Mouse (Mus musculus) thymus, postnatal 0 days (tissue): ENCODE measurements around the gene Wdr26. TPM values are rescaled to one million over a fixed set of nuclear protein-coding genes. Genes with fewer than 3 reads are reported as not detected.
A peak's percentile ranks its signal among the peaks of the same experiment; 100 is the strongest.

Source experiments
- DNase-seq: peaks from one replicate; pipeline ENCODE4 v3.0.0-alpha.2; 2015; ENCODE audit warnings: low spot score
- polyA plus RNA-seq: library from polyadenylated mRNA; unstranded; fragments of >200 nt; fragmentation: Nextera tagmentation; extraction: Ambion mirVana; gene quantifications from 2 replicates; pipeline ENCODE4 v1.2.1, GENCODE M21; 2015

Gene Wdr26
- polyA plus RNA-seq, 1 experiment from 2014 or later, result 56.5 TPM

GRCm38 (mm10) chr1:181170210-181170609 lies 41.6 kb downstream of the Wdr26 start:
- no peak for DNase-seq

DNA sequence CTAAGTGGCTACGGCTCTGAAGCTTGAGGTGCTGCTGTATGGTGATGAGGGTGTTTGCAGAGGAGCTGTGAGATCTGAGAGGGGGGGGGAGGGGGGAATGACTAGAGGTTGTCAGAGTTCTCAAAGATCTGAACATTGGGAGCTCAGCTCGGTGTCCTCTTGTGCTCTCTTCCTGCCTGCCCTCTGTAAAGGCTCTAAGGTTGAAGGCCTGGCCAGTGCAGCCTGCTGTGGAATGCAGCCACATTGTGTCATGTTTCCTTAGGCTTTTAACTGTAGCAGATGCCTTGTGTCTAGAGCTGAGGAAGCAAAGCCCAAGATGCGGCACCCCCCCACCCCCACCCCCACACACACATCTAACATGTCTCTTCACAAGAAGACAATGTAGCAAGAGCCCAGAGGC lies 43.4 kb downstream of the Wdr26 start:
- DNase-seq, result no peak

DNA sequence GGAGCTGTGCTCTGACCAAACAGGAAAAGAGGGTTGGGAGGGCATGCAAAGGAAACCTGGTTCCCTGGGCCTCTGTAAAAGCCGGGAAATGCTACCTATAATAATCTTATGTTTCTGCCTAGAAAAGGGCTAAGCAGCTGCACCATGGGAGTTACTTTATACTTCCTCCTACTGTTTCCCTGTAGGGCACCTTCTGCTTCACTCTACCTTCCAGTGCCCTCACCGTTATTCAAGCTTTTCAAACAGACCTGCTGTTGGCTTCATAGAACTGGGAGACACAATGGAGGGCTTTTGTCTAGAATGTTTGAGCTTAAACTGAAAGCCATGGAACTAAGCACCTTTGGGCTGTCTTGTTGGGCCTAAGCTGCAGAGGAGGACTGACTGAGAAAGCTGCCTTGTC lies 44.0 kb downstream of the Wdr26 start:
- no peak for DNase-seq

DNA sequence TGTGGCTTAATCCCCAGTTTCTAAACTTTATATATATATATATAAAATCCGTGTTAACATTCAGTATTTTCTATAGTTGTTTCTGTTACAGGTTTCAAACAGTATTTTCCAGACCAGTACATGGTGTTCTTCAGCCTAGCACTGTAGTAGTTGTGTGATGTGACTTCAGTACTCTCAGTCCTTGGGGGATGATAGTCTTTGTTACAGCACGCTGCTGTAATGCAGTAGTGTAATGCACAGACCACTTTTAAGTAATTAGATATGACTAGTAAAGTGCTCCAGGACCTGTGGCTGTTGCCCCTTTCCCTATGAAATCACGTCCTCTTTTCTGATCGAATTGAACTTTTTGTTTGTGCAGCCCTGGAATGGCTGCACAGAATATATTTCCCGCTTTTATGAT lies 60.3 kb downstream of the Wdr26 start:
- DNase-seq, result no peak

DNA sequence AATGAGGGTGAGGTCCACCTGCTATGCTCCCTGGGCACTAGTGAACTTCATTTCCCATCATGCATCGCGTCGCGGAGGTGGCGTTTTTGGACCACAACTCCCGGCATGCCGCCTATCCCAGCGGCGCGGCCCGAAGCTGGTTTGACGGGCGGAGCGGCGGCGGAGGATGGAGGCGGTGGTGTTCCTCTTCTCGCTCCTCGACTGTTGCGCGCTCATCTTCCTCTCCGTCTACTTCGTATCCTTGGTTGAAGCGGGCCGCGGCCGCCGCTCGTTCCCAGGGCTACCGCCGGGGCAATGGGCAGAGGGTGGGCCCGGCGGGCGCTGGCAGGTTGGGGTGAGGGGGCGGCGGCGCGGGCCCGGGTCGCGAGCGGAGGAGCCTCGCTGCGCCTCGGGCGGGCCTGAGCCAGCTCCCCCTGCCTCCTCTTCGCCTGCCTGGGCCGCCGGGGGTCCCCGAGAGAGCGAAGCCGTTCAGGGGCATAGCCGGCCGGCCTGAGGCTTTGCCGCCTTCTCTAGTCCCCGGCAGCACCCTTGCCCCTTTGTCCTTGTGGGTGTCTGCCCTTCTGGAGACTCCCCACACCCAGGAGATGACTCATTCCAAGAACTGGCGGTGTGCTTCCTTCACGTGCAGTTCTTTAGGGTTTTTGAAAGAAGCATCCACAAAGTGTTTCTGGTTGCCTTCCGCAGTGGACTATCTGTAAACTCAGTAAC lies 60.8 kb downstream of the Wdr26 start:
- DNase-seq, result peak; percentile 92

GRCm38 (mm10) chr1:181150431-181150826 lies 61.4 kb downstream of the Wdr26 start:
- no peak for DNase-seq

DNA sequence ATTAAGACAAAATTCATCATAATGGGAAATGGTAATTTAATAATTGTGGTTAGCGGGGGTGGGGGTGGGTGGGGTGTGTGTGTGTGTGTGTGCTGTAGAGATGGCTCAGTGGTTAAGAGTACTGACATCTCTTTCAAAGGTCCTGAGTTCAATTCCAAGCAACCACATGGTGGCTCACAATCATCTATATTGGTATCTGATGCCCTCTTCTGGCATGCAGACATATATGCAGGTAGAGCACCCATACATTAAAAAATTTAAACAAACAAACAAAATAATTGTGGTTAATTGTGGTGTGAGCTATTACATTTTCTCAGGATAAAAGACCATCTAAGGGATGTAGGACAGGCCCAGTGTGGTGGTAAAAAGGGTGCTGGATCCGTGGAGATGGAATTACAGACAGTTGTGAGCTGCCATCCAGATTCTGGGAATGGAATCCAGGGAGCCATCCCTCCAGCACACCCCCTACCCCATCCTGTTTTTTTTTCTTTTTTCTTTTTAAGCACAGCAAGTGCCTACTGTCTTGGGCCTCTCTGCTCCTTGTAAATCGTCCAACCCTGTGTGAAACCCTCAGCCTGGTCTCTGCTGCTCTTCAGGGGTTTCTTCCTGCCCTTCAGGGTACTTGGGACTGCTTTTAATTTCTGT lies 62.3 kb downstream of the Wdr26 start:
- DNase-seq, result peak; percentile 12

DNA sequence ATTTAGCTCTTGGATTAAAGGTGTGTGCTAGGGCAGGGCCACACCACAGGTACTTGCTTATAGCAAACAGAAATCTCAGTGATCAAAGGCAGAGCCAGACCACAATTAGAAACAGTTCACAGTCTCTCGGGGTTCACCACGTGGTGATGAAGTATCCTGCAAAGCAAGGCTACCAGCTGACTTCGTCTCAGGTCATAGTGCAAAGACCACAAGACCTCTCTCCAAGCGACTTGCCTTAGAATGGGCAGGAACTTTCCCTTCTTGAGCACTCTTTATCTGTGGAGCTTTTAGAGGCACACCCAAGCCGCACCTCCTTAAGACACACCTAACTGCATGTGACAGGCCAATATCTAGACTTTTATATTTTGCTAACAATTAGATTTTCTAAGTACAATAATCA lies 63.3 kb downstream of the Wdr26 start:
- DNase-seq, result no peak

GRCm38 (mm10) chr1:181146187-181146586 lies 65.6 kb downstream of the Wdr26 start:
- no peak for DNase-seq

DNA sequence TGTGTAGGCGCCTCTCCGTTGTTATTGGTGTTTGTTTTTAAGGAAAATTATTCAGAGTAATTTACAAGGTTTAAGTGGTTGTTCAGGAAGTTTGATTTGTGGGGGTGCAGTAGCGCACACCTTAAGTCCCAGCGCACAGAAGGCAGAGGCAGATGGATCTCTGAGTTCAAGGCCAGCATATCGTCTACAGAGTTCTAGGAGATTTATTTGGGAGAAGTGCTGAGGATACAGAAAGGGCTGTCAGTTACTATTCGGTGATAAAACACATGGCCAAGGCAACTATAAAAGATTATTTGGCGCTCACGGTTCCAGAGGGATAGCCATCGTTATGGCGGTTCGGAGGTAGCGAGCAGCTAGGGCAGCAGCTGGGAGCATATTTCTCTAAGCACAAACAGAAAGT lies 66.8 kb downstream of the Wdr26 start:
- DNase-seq, result peak; percentile 12

DNA sequence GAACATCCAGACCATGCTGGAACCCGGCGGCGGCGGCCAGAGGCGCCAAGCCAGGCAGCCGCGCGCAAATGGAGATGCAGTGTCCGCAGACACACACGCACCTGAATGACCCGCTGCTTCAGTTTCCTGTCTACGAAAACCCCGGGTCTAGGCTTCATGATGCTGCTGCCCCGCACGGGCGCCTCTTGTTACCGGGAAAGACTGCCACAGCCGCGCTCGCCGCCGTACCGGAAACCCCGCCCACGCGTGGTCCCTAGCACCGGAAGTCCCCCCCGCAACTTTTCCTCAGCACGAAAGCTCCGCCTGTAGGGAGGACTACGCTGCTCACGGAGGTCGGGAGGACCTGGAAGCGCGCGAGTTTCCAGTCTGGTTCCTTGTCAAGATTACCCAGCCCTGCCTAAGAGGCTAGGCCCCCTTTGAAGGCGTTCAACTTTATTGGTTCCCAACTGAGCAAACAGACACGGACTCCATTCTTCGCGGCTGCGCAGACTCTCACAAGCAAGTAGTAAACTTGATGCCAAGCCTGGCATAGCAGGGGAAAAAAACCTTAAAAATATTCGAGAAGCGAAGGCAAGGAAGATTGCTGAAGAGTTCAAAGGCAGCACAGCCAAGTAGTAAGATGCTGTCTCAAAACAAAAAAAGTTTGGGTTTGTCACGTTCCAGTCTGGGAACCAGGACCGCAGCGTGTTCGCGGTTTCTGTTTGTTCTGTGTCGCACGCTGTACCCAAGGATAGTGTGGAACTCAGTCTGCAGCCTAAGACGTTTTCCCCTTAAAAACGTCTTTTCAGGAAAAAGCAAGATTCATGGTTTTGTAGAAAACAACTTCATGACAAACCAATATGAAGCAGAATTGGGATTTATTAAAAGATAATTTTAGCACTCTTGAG lies 67.6 kb downstream of the Wdr26 start, which contains the start of the genes Nvl and Cnih4:
Nvl (minus strand) TSS at position 255 of the 887 bp plus-strand sequence.
Cnih4 (plus strand) TSS at position 744 of the 887 bp plus-strand sequence.
- DNase-seq, result peak; percentile 91

GRCm38 (mm10) chr1:181143609-181143949 lies 68.2 kb downstream of the Wdr26 start:
- DNase-seq, result no peak

- DNase-seq, result no peak
Measured at GRCm38 (mm10) chr1:181138730-181139129, 73.1 kb downstream of the Wdr26 start.

DNA sequence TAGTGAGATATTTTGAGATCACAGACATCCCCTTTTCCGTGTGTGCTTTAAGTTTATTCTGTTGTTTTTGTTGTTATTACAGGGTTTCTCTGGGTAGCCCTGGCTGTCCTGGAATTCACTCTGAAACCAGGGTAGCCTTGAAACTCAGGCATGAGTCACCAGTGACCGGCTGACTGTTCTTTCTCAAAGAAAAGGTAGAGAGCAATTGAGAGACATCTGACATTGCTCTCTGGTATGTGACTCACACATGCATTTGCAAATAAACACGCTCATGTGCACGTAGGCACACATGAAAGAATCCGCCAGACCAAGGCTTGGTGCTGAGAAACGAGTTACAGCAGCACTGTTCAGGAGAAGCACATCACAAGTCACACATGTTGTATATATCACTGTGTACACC lies 79.9 kb downstream of the Wdr26 start:
- no peak for DNase-seq

DNA sequence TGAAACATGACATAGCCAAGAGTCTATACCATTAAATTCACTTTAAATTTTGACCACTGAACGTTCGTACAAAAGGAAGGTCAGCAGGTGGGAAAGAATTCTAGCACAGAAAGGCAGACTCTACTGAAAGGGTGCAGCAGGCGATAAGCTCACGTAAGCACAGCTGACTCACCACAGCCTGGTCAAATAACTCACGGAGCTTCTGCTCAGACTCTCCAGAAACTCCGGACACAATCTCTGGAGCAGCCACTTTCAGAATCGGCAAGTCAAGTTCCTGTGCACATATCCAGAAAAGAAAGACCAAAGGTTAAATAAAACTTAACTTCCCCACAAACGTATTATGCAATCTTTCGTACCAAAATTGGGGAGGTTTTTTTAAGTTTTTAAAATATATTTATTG lies 85.0 kb downstream of the Wdr26 start:
- no peak for DNase-seq

DNA sequence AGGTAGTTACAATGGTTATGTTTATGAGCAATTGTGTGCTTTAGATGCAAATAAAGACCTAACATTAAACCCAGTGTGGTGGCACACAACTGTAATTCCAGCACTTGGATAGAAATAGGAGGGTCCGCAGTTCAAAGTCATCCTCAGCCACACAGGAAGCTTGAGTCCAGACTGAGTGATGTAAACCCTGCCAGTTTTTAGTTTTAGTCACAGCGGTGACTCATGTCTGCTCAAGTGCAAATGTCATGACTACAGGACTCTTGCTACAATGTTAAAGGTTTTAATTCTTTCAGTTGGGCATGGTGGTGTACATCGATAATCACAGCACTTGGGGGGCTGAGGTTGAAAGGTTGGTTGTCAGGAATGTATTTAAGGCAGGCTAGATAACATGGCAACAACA lies 85.9 kb downstream of the Wdr26 start:
- no peak for DNase-seq

DNA sequence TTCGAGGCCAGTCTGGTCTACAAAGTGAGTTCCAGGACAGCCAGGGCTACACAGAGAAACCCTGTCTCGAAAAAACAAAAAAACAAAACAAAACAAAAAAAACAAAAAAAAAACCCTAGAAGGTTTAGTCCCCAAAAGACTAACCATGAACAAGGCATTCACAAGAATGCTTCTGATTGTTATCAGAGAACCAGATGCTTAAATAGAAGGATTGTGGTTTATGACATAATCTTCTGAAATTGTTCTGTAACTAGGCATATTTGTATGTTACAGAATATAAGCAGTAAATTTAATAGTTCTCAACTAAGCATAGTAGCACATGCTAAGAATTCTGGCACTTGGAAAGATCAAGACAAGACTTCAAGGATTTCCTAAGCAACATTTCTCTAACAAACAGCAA lies 87.7 kb downstream of the Wdr26 start:
- no peak for DNase-seq

Other genes starting within 250 kb of the Wdr26 start
- gene Ephx1, start 191.1 kb downstream of the Wdr26 start, polyA plus RNA-seq, result 12.7 and 15.2 TPM in 2 replicates
- 0.25 and 0.32 TPM in 2 replicates for gene 9130409I23Rik, start 160.8 kb downstream of the Wdr26 start, polyA plus RNA-seq
- gene Nvl, start 67.8 kb downstream of the Wdr26 start, polyA plus RNA-seq, result 23.4 and 25.0 TPM in 2 replicates
- 90.9 and 91.7 TPM in 2 replicates for gene Cnih4, start 67.3 kb downstream of the Wdr26 start, polyA plus RNA-seq
- gene Cnih3, start 140.6 kb upstream of the Wdr26 start, polyA plus RNA-seq, result 0.10 TPM in 1 of 2 replicates, not detected in the other